Mouse (Mus musculus) neural tube, embryonic 14.5 days (tissue): Measurements from ENCODE around the gene Calm2. TPM values are rescaled to one million over a fixed set of nuclear protein-coding genes. Genes with fewer than 3 reads are reported as not detected.

Experiments used
- ATAC-seq: fragments of 200-750 bp; cut with Nextera tagmentation; 2 replicates; pipeline ENCODE4 v1.8.0; 2017; ENCODE audit warnings: low read depth, mild to moderate bottlenecking, moderate TSS enrichment, moderate library complexity
- H3K27ac ChIP-seq: fragments of 300-500 bp; sonication (generic); 2 replicates; pipeline ENCODE4 v1.5.1; 2014; ENCODE audit warnings: low read depth, mild to moderate bottlenecking, control low read depth, low read length, moderate library complexity, mixed read lengths
- H3K27me3 ChIP-seq: fragments of 300-500 bp; sonication (generic); 2 replicates; pipeline ENCODE4 v1.6.1; 2014; ENCODE audit warnings: low read length; ENCODE audit not compliant: control insufficient read depth, insufficient read depth
- H3K36me3 ChIP-seq: fragments of 300-500 bp; sonication (generic); 2 replicates; pipeline ENCODE4 v1.6.1; 2014; ENCODE audit warnings: low read length, mixed read lengths; ENCODE audit not compliant: control insufficient read depth, insufficient read depth
- H3K4me1 ChIP-seq: fragments of 300-500 bp; sonication (generic); 2 replicates; pipeline ENCODE4 v1.6.1; 2014; ENCODE audit warnings: low read length; ENCODE audit not compliant: control insufficient read depth, insufficient read depth
- H3K4me2 ChIP-seq: fragments of 300-500 bp; sonication (generic); 2 replicates; pipeline ENCODE4 v1.6.1; 2014; ENCODE audit warnings: mild to moderate bottlenecking, low read depth, low read length, control low read depth
- H3K4me3 ChIP-seq: fragments of 300-500 bp; sonication (generic); 2 replicates; pipeline ENCODE4 v1.5.1; 2014; ENCODE audit warnings: low read depth, low read length, control low read depth, mixed read lengths
- H3K9ac ChIP-seq: fragments of 300-500 bp; sonication (generic); replicated peaks from 2 replicates; pipeline ENCODE4 v1.6.1; 2014; ENCODE audit warnings: low read depth, mild to moderate bottlenecking, control low read depth, low read length, mixed read lengths
- H3K9me3 ChIP-seq: fragments of 300-500 bp; sonication (generic); 2 replicates; pipeline ENCODE4 v1.6.1; 2016; ENCODE audit warnings: low read length; ENCODE audit not compliant: control insufficient read depth
- WGBS: fragments of 180-500 bp; shearing (Covaris S2); extraction: QIAGEN DNeasy Blood & Tissue Kit; methylation state at CpG from one replicate; pipeline ENCODE4 v1.1.7; 2014; 5-methylcytosine and 5-hydroxymethylcytosine counted together
- polyA plus RNA-seq: library from polyadenylated mRNA; unstranded; fragments of >200 nt; fragmentation: Nextera tagmentation; extraction: Ambion mirVana; gene quantifications from 2 replicates; pipeline ENCODE4 v1.2.1, GENCODE M21; 2014

Calm2 gene
- polyA plus RNA-seq, 1 experiment from 2014 or later, result 3,701 TPM

DNA sequence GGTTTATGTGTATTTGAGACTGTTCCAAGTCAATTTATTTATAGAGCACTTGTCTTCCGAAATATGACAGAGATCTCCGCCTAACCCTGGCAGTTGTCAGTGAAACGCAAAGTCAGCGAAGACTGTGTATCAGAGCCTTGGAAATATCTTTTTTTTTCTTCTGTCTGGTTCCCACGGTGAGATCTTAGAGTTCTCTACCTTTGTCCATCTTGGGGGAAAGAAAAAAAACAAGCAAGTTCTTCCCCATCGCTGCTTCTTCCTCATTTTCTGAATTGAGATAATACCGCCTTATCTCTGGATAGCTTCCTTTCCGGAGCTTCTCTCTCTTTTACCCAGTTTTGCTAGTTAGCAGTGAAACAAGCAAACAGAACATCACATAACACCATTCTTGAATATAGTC lies 2.1 kb upstream of the Calm2 start:
- no peak overlapping the region for H3K9ac ChIP-seq
- 91% methylated on average over 8 of the region's 8 CpGs for WGBS
- peaks cover 14% of the 10 kb centered on the region for H3K4me1 ChIP-seq

DNA sequence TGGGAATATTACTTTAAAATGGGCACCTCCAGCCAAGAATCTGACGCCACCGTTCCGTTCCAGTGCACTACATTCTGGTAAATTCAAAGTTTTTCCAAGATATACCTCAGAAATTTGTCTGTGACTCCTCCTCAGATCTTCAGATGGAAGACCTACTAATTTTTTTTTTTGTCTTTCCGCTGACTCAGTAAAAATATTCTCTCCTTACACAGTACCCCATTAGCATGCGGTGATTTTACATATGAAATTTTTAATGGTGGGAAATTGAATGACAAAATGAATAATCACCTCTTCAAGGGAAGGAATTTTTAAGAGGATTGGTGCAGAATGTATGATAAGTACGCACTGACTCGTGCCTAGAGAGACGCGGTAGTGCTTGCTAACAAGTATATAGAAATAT lies 1.6 kb upstream of the Calm2 start:
- Histone ChIP-seq H3K9me3 (no peaks in the 10 kb centered on the region), H3K9ac (no peak overlapping the region), H3K27me3 (no peaks in the 10 kb centered on the region), H3K36me3 (no peaks in the 10 kb centered on the region), H3K4me2 (no peak overlapping the region), H3K4me1 (peaks cover 20% of the 10 kb centered on the region), H3K4me3 (no peak overlapping the region), H3K27ac (peak overlapping the region; percentile 99)
- ATAC-seq, result no peak
- 86% methylated on average over 9 of the region's 9 CpGs for WGBS

More for the DNA sequence above, 2.1 kb upstream of the Calm2 start:
- Histone ChIP-seq H3K4me2 (no peak overlapping the region), H3K9me3 (no peaks in the 10 kb centered on the region), H3K4me3 (no peak overlapping the region), H3K36me3 (no peaks in the 10 kb centered on the region), H3K27ac (no peak overlapping the region), H3K27me3 (no peaks in the 10 kb centered on the region)
- no peak for ATAC-seq

GRCm38 (mm10) chr17:87447612-87448200 lies 971 bp upstream of the Calm2 start:
- Histone ChIP-seq H3K9ac (peak overlapping the region; percentile 100), H3K27ac (peak overlapping the region; percentile 99), H3K4me3 (peak overlapping the region; percentile 96), H3K36me3 (no peaks in the 10 kb centered on the region), H3K4me1 (peaks cover 24% of the 10 kb centered on the region), H3K27me3 (no peaks in the 10 kb centered on the region), H3K9me3 (no peaks in the 10 kb centered on the region), H3K4me2 (peak overlapping the region; percentile 65)
- WGBS, result 39% methylated on average over 12 of the region's 12 CpGs
- ATAC-seq, result no peak

GRCm38 (mm10) chr17:87445917-87446766 lies 593 bp downstream of the Calm2 start:
- Histone ChIP-seq H3K4me1 (peaks cover 38% of the 10 kb centered on the region), H3K27ac (peak overlapping the region; percentile 99), H3K9ac (peak overlapping the region; percentile 100), H3K4me2 (peak overlapping the region; percentile 91; the same call in 1 of the 2 replicates), H3K9me3 (no peaks in the 10 kb centered on the region), H3K36me3 (no peaks in the 10 kb centered on the region; the same call in 1 of the 2 replicates), H3K4me3 (peak overlapping the region; percentile 96), H3K27me3 (no peaks in the 10 kb centered on the region)
- peak; percentile 67 for ATAC-seq
- under 1% methylated on average over 66 of the region's 86 CpGs for WGBS

DNA sequence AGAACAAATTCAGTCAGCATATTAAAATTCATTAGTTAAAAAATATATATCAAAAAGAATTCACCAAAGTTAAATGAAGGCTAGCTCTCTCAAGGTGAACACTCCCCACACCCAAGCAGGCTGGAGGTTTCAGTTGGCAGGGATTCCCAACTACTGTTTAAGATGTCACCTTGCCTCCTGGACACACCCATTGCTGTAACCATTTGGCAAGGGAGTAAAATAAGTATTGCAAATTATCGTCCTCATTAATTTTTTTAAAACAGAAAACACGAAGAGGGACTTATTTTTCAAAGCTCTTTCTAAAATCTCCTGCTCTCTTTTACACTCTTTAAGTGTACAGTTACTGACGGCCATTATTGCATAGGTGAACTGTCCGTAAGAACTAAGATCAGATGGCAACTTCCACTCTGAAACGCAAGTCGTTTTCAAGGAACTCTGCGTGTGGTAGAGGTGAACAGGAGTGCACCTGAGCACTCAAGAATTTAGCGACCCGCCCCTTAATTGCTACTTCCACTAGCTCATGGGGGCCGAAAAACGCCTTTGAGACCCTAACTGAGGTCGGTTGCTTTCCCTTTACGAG lies 1.3 kb downstream of the Calm2 start:
- no peaks in the 10 kb centered on the region for H3K27me3 ChIP-seq
- under 1% methylated on average over 13 of the region's 13 CpGs for WGBS

DNA sequence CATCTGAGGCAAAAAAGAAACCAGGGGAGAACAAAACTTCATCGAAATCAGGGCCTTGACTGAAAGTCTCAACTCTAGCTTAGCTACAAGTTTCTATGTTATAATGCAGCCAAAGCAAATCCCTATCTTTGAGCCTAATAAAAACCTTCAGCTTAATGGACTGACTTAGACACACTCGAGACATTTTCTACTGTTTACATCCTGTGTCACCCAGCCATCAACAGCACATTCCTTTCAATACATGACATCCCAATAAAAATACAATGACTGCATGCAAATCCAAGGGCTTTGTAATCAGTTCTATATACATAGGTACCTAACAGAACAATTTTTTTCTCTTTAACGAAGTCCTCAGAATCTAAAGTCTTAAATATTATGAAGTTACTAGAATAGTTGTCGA lies 2.0 kb downstream of the Calm2 start:
- Histone ChIP-seq H3K9ac (no peak overlapping the region), H3K27ac (no peak overlapping the region), H3K9me3 (no peaks in the 10 kb centered on the region), H3K27me3 (no peaks in the 10 kb centered on the region), H3K4me1 (peaks cover 38% of the 10 kb centered on the region), H3K36me3 (no peaks in the 10 kb centered on the region; the same call in 1 of the 2 replicates), H3K4me3 (peak overlapping the region; percentile 96), H3K4me2 (peak overlapping the region; percentile 91)
- no peak for ATAC-seq
- 43% methylated on average over 4 of the region's 4 CpGs for WGBS

More for the DNA sequence above, 1.3 kb downstream of the Calm2 start:
- no peaks in the 10 kb centered on the region for H3K9me3 ChIP-seq
- peak overlapping the region; percentile 91 for H3K4me2 ChIP-seq
- no peak for ATAC-seq
- H3K36me3 ChIP-seq, result no peaks in the 10 kb centered on the region; the same call in 1 of the 2 replicates
- H3K4me3 ChIP-seq, result peak overlapping the region; percentile 96
- H3K27ac ChIP-seq, result no peak overlapping the region
- peak overlapping the region; percentile 100 for H3K9ac ChIP-seq
- H3K4me1 ChIP-seq, result peaks cover 38% of the 10 kb centered on the region

GRCm38 (mm10) chr17:87441537-87441936 lies 5.2 kb downstream of the Calm2 start:
- Histone ChIP-seq H3K9me3 (no peaks in the 10 kb centered on the region), H3K9ac (no peak overlapping the region), H3K4me1 (peaks cover 38% of the 10 kb centered on the region), H3K27me3 (no peaks in the 10 kb centered on the region), H3K4me3 (no peak overlapping the region; the same call in 1 of the 2 replicates), H3K27ac (no peak overlapping the region), H3K36me3 (no peaks in the 10 kb centered on the region; the same call in 1 of the 2 replicates), H3K4me2 (peak overlapping the region; percentile 27; the same call in 1 of the 2 replicates)
- no peak for ATAC-seq
- 66% methylated on average over 2 of the region's 2 CpGs for WGBS

- Histone ChIP-seq H3K9me3 (no peaks in the 10 kb centered on the region), H3K4me2 (no peak overlapping the region), H3K9ac (no peak overlapping the region), H3K36me3 (peaks cover 14% of the 10 kb centered on the region), H3K4me1 (peaks cover 34% of the 10 kb centered on the region), H3K27ac (no peak overlapping the region), H3K27me3 (no peaks in the 10 kb centered on the region), H3K4me3 (no peak overlapping the region)
- WGBS, result 87% methylated on average over 2 of the region's 2 CpGs
- no peak for ATAC-seq
These were observed 7.3 kb downstream of the Calm2 start for GRCm38 (mm10) chr17:87439441-87439840.
